Mouse (Mus musculus) G1E (cell line): ENCODE results near the gene 9530003J23Rik. TPM values are rescaled to one million over a fixed set of nuclear protein-coding genes. Genes with fewer than 3 reads are reported as not detected.

Source experiments
- ATAC-seq: 2 replicates; pipeline ENCODE4 v1.8.0; 2016; ENCODE audit warnings: mild to moderate bottlenecking; ENCODE audit not compliant: insufficient number of reproducible peaks, poor library complexity, low FRiP score, severe bottlenecking; ENCODE audit errors: extremely low read depth
- DNase-seq: peaks from one replicate; pipeline ENCODE4 v3.0.0; 2012; ENCODE audit warnings: low spot score
- H3K27me3 ChIP-seq: 2 replicates; pipeline ENCODE4 v1.6.1; 2012; ENCODE audit warnings: mild to moderate bottlenecking, low read length, inconsistent platforms; ENCODE audit not compliant: insufficient read depth
- H3K36me3 ChIP-seq: replicated peaks from 2 replicates; pipeline ENCODE3; 2012; ENCODE audit warnings: mild to moderate bottlenecking, inconsistent platforms
- H3K4me1 ChIP-seq: 2 replicates; pipeline ENCODE4 v1.6.1; 2012; ENCODE audit warnings: low read depth, low read length, inconsistent platforms, mixed read lengths; ENCODE audit not compliant: insufficient read depth
- H3K4me3 ChIP-seq: 2 replicates; pipeline ENCODE4 v1.5.1; 2012; ENCODE audit warnings: low read depth, mild to moderate bottlenecking, inconsistent platforms, low read length, moderate library complexity, mixed read lengths
- H3K9me3 ChIP-seq: replicated peaks from 2 replicates; pipeline ENCODE4 v1.6.1; 2012; ENCODE audit warnings: inconsistent platforms
- CTCF ChIP-seq: IDR thresholded peaks from 2 replicates; pipeline ENCODE4 v1.5.1; 2012; ENCODE audit warnings: low read depth, low read length, inconsistent platforms, mixed read lengths
- GATA1 ChIP-seq: IDR thresholded peaks from 2 replicates; pipeline ENCODE4 v1.6.1; 2012; ENCODE audit warnings: borderline replicate concordance, low read length, inconsistent platforms, mixed read lengths
- GATA2 ChIP-seq: IDR thresholded peaks from 2 replicates; pipeline ENCODE4 v1.6.1; 2012; ENCODE audit warnings: low read depth, low read length, inconsistent platforms, borderline replicate concordance
- POLR2AphosphoS5 ChIP-seq: IDR thresholded peaks from 2 replicates; pipeline ENCODE4 v1.6.1; 2012; ENCODE audit warnings: low read depth, low read length, inconsistent platforms; ENCODE audit not compliant: insufficient replicate concordance
- TAL1 ChIP-seq: conservative IDR thresholded peaks from 2 replicates; pipeline ENCODE4 v1.6.1; 2012; ENCODE audit warnings: low read depth, low read length, inconsistent platforms, mixed read lengths
- polyA plus RNA-seq: library from polyadenylated mRNA; stranded (reverse); fragments of >175 nt; gene quantifications from 2 replicates; pipeline ENCODE4 v1.2.3, GENCODE M21; 2012
- total RNA-seq, 2 experiments: library from RNA; stranded (forward) in 1 of 2; stranded (reverse) in 1 of 2; fragments of 200-1000 nt in 1 of 2; fragments of >200 nt in 1 of 2; fragmentation: Nextera tagmentation in 1 of 2; gene quantifications; 2 replicates each; pipeline ENCODE4 v1.2.3; 2014 to 2017

The 9530003J23Rik gene
- total and polyA plus RNA-seq, 3 experiments, result 0.16 TPM; not detected in 2

DNA sequence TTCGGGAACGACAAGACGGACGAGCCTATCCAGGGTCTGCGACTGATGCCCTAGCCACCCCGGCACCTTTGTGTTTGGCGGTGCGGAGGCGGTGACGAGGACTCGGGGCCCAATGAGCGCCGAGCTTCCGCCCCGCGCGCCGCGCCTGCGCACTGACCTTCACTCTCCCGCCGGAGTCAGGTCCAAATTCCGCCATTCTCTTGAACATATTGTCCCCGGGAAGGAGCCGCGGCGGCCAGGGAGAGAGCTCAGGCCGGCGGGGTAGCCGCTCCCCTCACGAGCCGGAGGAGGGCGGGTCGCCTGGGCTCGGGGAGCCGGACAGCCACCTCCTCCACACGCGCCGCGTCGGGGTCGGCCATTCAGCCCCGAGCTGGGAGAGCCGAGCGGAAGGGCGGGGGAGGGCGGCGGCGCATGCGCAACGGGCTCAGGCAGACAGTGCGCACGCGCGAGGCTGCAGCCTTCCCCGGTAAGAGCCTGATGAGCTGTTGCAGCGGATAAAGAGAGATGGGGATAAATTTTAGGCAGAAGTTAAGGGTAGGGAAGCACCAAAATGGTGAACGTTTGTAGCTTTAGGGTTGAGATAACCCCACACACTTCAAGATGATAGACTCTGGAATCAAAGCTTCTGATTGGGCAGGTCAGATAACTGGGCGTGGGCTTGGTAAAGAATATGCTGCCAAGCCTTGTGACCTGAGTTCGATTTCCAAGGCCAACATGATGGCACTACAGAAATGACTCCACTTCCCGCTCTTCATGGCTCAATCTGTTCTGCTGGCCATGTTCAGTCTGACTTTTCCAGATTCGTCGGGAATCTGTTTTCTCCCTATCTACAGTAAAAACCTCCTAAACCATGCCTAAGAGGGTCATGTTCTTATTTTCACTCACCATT, 14.2 kb downstream of the 9530003J23Rik start, which contains the start of gene Yeats4:
TSS of gene Yeats4 (minus strand) at position 406 of the 889 bp plus-strand sequence.
- ATAC-seq (peak; percentile 91), DNase-seq (peak; percentile 97)
- TF ChIP-seq POLR2AphosphoS5, result no peak
- TF ChIP-seq CTCF, result no peak
- TF ChIP-seq TAL1, result no peak
- TF ChIP-seq GATA2, result no peak
- no peak for TF ChIP-seq GATA1
- H3K4me1 ChIP-seq, result peaks cover 28% of the 10 kb centered on the region
- H3K9me3 ChIP-seq, result no peaks in the 10 kb centered on the region
- H3K4me3 ChIP-seq, result peak within 1 kb of the TSS; percentile 83
- H3K36me3 ChIP-seq, result peaks cover 37% of the 10 kb centered on the region
- H3K27me3 ChIP-seq, result peaks cover 6% of the 10 kb centered on the region; the same call in 1 of the 2 replicates

DNA sequence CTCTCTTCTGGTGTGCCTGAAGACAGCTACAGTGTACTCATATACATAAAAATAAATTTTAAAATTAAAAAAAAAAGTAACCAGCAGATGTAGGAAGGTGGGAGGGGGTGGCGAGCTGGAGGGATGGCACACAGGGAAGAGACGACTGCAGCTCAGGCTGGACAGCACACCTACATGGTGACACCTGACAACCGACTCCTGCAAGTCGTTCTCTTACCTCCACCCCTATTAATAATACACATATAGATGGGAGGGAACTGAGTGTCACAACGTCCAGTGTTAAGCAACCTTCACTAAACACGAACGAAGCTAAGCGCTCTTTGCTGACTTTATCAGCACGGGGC, 14.8 kb downstream of the 9530003J23Rik start:
- DNase-seq (no peak), ATAC-seq (no peak)
- Histone ChIP-seq H3K9me3 (no peaks in the 10 kb centered on the region), H3K36me3 (peaks cover 40% of the 10 kb centered on the region), H3K4me1 (peaks cover 28% of the 10 kb centered on the region), H3K27me3 (0 out of 2 replicates have a peak, but pooled peaks cover 4% of the 10 kb centered on the region), H3K4me3 (peak overlapping the region; percentile 83)
- no peak for TF ChIP-seq CTCF
- TF ChIP-seq TAL1, result no peak
- no peak for TF ChIP-seq POLR2AphosphoS5
- no peak for TF ChIP-seq GATA2
- no peak for TF ChIP-seq GATA1

DNA sequence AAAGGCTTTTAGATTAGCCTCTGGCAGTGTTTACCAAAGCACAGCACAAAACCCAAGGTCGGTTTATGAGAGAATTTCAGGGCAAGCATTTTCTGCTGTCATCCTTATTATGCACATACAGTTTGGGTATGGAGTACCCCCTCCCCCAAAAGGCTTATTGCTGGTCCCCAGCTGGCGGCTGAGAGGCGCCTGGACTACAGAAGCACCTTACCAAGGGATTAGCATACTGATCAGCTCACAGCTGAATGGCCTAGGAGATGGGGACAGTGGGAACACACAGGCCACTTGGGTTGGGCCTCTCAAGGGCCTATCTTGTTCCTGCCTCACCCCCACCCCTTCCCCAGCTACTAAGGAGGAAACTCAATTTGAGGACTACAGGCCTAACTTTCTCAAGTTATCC, 15.7 kb downstream of the 9530003J23Rik start:
- TF ChIP-seq GATA1, result no peak
- no peak for TF ChIP-seq POLR2AphosphoS5
- TF ChIP-seq TAL1, result no peak
- TF ChIP-seq CTCF, result no peak
- TF ChIP-seq GATA2, result no peak
- ATAC-seq (no peak), DNase-seq (no peak)
- Histone ChIP-seq H3K4me1 (peaks cover 28% of the 10 kb centered on the region), H3K9me3 (no peaks in the 10 kb centered on the region), H3K36me3 (peaks cover 50% of the 10 kb centered on the region), H3K27me3 (0 out of 2 replicates have a peak, but pooled peaks cover 4% of the 10 kb centered on the region), H3K4me3 (peak overlapping the region; percentile 10; the same call in 1 of the 2 replicates)

DNA sequence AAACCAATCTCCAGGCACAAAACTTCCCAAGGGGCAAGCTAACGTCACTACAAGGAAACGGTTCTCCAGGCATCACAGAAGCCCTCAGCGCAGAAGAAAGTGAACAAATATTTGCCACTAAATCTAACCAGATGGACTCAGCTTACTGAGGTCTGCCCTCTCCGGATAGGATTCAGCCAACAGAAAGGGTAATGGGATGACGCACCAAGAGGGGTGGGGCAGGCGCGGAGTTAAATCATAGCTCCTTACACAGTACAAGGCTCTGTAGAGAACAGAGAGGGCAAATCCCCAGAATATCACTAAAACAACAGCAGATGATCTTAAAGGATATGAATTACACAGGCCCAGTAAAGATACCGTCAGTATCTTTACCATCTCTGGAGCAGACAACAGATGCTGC, 20.2 kb downstream of the 9530003J23Rik start:
- peaks cover 25% of the 10 kb centered on the region for H3K4me1 ChIP-seq
- DNase-seq (no peak), ATAC-seq (no peak)
- H3K4me3 ChIP-seq, result no peak overlapping the region
- H3K36me3 ChIP-seq, result peaks cover 88% of the 10 kb centered on the region
- no peaks in the 10 kb centered on the region for H3K9me3 ChIP-seq
- TF ChIP-seq GATA2 (no peak), TAL1 (no peak), CTCF (no peak), GATA1 (no peak), POLR2AphosphoS5 (no peak)
- H3K27me3 ChIP-seq, result no peaks in the 10 kb centered on the region

DNA sequence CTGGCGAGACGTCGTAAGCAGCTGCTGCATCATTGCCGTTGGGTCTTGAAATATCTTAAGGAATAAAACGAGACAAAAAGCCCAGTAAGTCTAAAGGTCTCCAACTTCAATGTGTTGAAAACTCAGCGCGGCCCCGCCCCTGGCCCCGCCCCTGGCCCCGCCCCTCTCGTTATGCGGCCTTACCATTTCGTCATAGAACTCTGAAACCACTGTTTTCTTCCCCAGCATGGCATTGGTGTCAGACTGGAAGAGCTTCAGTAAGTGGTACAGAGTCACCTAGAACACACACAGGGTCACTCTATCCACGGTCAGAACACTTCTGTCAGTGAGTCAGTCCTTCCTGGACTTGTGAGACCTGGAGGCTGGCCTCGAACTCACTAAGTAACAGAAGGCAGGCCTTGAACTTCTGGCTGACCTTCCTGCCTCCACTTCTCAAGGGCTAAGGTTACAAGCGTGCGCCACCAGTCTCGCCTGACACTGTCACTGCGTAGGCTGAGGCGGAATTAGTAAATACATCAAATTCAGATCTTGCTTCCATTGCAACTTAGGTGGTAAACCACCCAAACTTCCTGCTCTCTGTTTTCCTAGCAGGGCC, 21.2 kb downstream of the 9530003J23Rik start:
- peaks cover 89% of the 10 kb centered on the region for H3K36me3 ChIP-seq
- H3K4me3 ChIP-seq, result no peak overlapping the region
- H3K4me1 ChIP-seq, result peaks cover 16% of the 10 kb centered on the region
- DNase-seq (peak; percentile 10), ATAC-seq (no peak)
- TF ChIP-seq GATA1 (no peak), POLR2AphosphoS5 (no peak), GATA2 (no peak), TAL1 (no peak), CTCF (no peak)
- H3K27me3 ChIP-seq, result no peaks in the 10 kb centered on the region
- no peaks in the 10 kb centered on the region for H3K9me3 ChIP-seq

DNA sequence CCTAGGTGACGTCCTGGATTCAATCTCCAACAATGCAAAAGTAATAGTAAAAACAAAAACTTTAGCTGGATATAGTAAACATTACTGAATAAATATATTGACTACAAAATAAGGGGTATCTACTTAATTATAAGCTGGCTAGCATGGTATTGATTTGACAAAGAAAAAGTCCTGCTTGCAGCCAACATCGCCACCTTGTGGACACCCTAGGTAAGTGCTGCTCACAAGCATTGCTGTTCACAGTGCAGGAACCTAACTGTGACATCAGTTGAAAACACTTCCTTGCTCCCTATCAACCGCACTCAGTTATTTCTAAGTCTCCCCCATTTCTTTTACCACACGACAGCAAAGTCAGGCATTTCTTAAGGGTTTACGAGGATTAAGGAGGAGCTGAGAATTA, 21.7 kb downstream of the 9530003J23Rik start:
- ATAC-seq, result no peak
- Histone ChIP-seq H3K4me1 (peaks cover 12% of the 10 kb centered on the region), H3K27me3 (no peaks in the 10 kb centered on the region), H3K36me3 (peaks cover 86% of the 10 kb centered on the region), H3K9me3 (no peaks in the 10 kb centered on the region), H3K4me3 (no peak overlapping the region)
- peak; percentile 70 for DNase-seq
- TF ChIP-seq CTCF (peak; percentile 93), GATA1 (no peak), TAL1 (no peak), POLR2AphosphoS5 (no peak), GATA2 (no peak)
